Mouse (Mus musculus): ENCODE results near the gene Lair1. TPM values are rescaled to one million over a fixed set of nuclear protein-coding genes. Genes with fewer than 3 reads are reported as not detected.

The Lair1 gene
- polyA plus RNA-seq, 1 experiment from 2014 or later, result 1.4 TPM

Other genes with a start within 250 kb of the Lair1 start
- gene Gm15448, start 237.5 kb downstream of the Lair1 start, polyA plus RNA-seq (2014; fragmentation: Nextera tagmentation; extraction: Ambion mirVana), result not detected in 2 replicates
- gene Pira2, start 218.2 kb downstream of the Lair1 start, polyA plus RNA-seq (2014; fragmentation: Nextera tagmentation; extraction: Ambion mirVana), result 0.09 TPM in 1 of 2 replicates, not detected in the other
- gene Gm14548, start 165.1 kb downstream of the Lair1 start, polyA plus RNA-seq (2014; fragmentation: Nextera tagmentation; extraction: Ambion mirVana), result 0.09 TPM in 1 of 2 replicates, not detected in the other
- not detected in 2 replicates for gene Lilra6, start 147.7 kb downstream of the Lair1 start, polyA plus RNA-seq (2014; fragmentation: Nextera tagmentation; extraction: Ambion mirVana)
- 1.2 and 1.5 TPM in 2 replicates for gene Ttyh1, start 56.2 kb upstream of the Lair1 start, polyA plus RNA-seq (2014; fragmentation: Nextera tagmentation; extraction: Ambion mirVana)
- 45.0 and 48.7 TPM in 2 replicates for gene Leng8, start 73.8 kb upstream of the Lair1 start, polyA plus RNA-seq (2014; fragmentation: Nextera tagmentation; extraction: Ambion mirVana)
- gene Leng9, start 87.2 kb upstream of the Lair1 start, polyA plus RNA-seq (2014; fragmentation: Nextera tagmentation; extraction: Ambion mirVana), result 1.8 and 2.5 TPM in 2 replicates
- 30.3 and 34.3 TPM in 2 replicates for gene Cdc42ep5, start 101.7 kb upstream of the Lair1 start, polyA plus RNA-seq (2014; fragmentation: Nextera tagmentation; extraction: Ambion mirVana)
- not detected in 2 replicates for gene Lilra5, start 174.6 kb upstream of the Lair1 start, polyA plus RNA-seq (2014; fragmentation: Nextera tagmentation; extraction: Ambion mirVana)

All from kidney, embryonic 14.5 days (tissue).